Mouse (Mus musculus) MEL (cell line): Measurements from ENCODE around the gene Fance. TPM values are rescaled to one million over a fixed set of nuclear protein-coding genes. Genes with fewer than 3 reads are reported as not detected.

Source experiments
- DNase-seq: peaks from one replicate; pipeline ENCODE4 v3.0.0; 2011; ENCODE audit warnings: low read depth, low spot score
- H3K27ac ChIP-seq: 2 replicates; pipeline ENCODE4 v1.5.1; 2012; ENCODE audit warnings: low read depth, mild to moderate bottlenecking, control low read depth, low read length, moderate library complexity; ENCODE audit not compliant: control insufficient read depth
- H3K27me3 ChIP-seq, 2 experiments: fragments of 150-350 bp in 1 of 2; sonication (generic) in 1 of 2; 2 replicates each; pipeline ENCODE4 v1.6.1; 2012; ENCODE audit warnings: low read length in 2 of 2, mild to moderate bottlenecking in 2 of 2, improper control_type of control experiment in 1 of 2, moderate library complexity in 1 of 2; ENCODE audit not compliant: insufficient read depth in 2 of 2, control insufficient read depth in 1 of 2
- H3K36me3 ChIP-seq, 2 experiments: 2 replicates each; pipeline ENCODE4 v1.6.1; 2012 to 2014; ENCODE audit warnings: low read length in 2 of 2, improper control_type of control experiment in 1 of 2, inconsistent platforms in 1 of 2, mild to moderate bottlenecking in 1 of 2; ENCODE audit not compliant: insufficient read depth in 2 of 2, control insufficient read depth in 1 of 2
- H3K4me1 ChIP-seq, 2 experiments: fragments of 150-350 bp in 1 of 2; sonication (generic) in 1 of 2; 2 replicates each; pipeline ENCODE4 v1.6.1; 2012; ENCODE audit warnings: low read length in 2 of 2, improper control_type of control experiment in 1 of 2, mild to moderate bottlenecking in 1 of 2; ENCODE audit not compliant: insufficient read depth in 2 of 2, control insufficient read depth in 1 of 2
- H3K4me3 ChIP-seq, 2 experiments: fragments of 150-350 bp in 1 of 2; sonication (generic) in 1 of 2; 2 replicates each; pipeline ENCODE4 v1.5.1; 2012; ENCODE audit warnings: low read depth in 2 of 2, low read length in 2 of 2, mild to moderate bottlenecking in 2 of 2, moderate library complexity in 2 of 2, control low read depth in 1 of 2, improper control_type of control experiment in 1 of 2; ENCODE audit not compliant: control insufficient read depth in 1 of 2, insufficient read depth in 1 of 2
- H3K79me2 ChIP-seq: 2 replicates; pipeline ENCODE4 v1.6.1; 2012; ENCODE audit warnings: mild to moderate bottlenecking, low read length, moderate library complexity; ENCODE audit not compliant: control insufficient read depth, poor library complexity, insufficient read depth
- H3K9ac ChIP-seq: 2 replicates; pipeline ENCODE4 v1.6.1; 2012; ENCODE audit warnings: low read depth, mild to moderate bottlenecking, control low read depth, low read length, moderate library complexity; ENCODE audit not compliant: control insufficient read depth, poor library complexity, severe bottlenecking
- H3K9me3 ChIP-seq: fragments of 150-350 bp; sonication (generic); replicated peaks from 2 replicates; pipeline ENCODE4 v1.6.1; 2012; ENCODE audit warnings: mild to moderate bottlenecking, low read length, improper control_type of control experiment, moderate library complexity; ENCODE audit not compliant: insufficient read depth
- CHD1 ChIP-seq: IDR thresholded peaks from 2 replicates; pipeline ENCODE4 v1.6.1; 2012; ENCODE audit warnings: low read depth, mild to moderate bottlenecking, inconsistent platforms, low read length, improper control_type of control experiment
- CHD2 ChIP-seq: IDR thresholded peaks from 2 replicates; pipeline ENCODE4 v1.6.1; 2011; ENCODE audit warnings: low read length, improper control_type of control experiment
- CTCF ChIP-seq, 3 experiments: IDR thresholded peaks in 2 of 3; conservative IDR thresholded peaks in 1 of 3; 2 replicates each; pipeline ENCODE4 v1.5.1; 2011 to 2012; ENCODE audit warnings: low read length in 3 of 3, low read depth in 2 of 3, mild to moderate bottlenecking in 2 of 3, improper control_type of control experiment in 1 of 3, inconsistent platforms in 1 of 3, mixed read lengths in 1 of 3, moderate library complexity in 1 of 3; ENCODE audit not compliant: control insufficient read depth in 1 of 3, insufficient read depth in 1 of 3, poor library complexity in 1 of 3, severe bottlenecking in 1 of 3
- ELF1 ChIP-seq: IDR thresholded peaks from 2 replicates; pipeline ENCODE4 v1.6.1; 2014; ENCODE audit warnings: low read depth, mild to moderate bottlenecking, inconsistent platforms, low read length, improper control_type of control experiment, moderate library complexity
- GABPA ChIP-seq: IDR thresholded peaks from 2 replicates; pipeline ENCODE4 v1.6.1; 2012; ENCODE audit warnings: low read depth, mild to moderate bottlenecking, inconsistent platforms, low read length, improper control_type of control experiment, moderate library complexity
- GATA1 ChIP-seq: IDR thresholded peaks from 2 replicates; pipeline ENCODE4 v1.6.1; 2011; ENCODE audit warnings: low read depth, low read length, improper control_type of control experiment
- HCFC1 ChIP-seq: IDR thresholded peaks from 2 replicates; pipeline ENCODE4 v1.6.1; 2012; ENCODE audit warnings: low read depth, mild to moderate bottlenecking, inconsistent platforms, low read length, improper control_type of control experiment, moderate library complexity
- MAFK ChIP-seq: IDR thresholded peaks from 2 replicates; pipeline ENCODE4 v1.6.1; 2011; ENCODE audit warnings: low read depth, mild to moderate bottlenecking, low read length, improper control_type of control experiment, borderline replicate concordance
- MAX ChIP-seq: IDR thresholded peaks from 2 replicates; pipeline ENCODE4 v1.6.1; 2011; ENCODE audit warnings: low read length, improper control_type of control experiment
- MEF2A ChIP-seq: IDR thresholded peaks from 2 replicates; pipeline ENCODE4 v1.6.1; 2014; ENCODE audit warnings: low read depth, mild to moderate bottlenecking, inconsistent platforms, low read length, improper control_type of control experiment; ENCODE audit not compliant: poor library complexity, insufficient replicate concordance, severe bottlenecking; ENCODE audit errors: extremely low read depth
- MXI1 ChIP-seq: IDR thresholded peaks from 2 replicates; pipeline ENCODE4 v1.6.1; 2011; ENCODE audit warnings: mild to moderate bottlenecking, low read depth, low read length, improper control_type of control experiment
- NRF1 ChIP-seq: IDR thresholded peaks from 2 replicates; pipeline ENCODE4 v1.6.1; 2014; ENCODE audit warnings: low read depth, mild to moderate bottlenecking, inconsistent platforms, low read length, improper control_type of control experiment, moderate library complexity; ENCODE audit not compliant: poor library complexity, insufficient read depth, severe bottlenecking
- POLR2A ChIP-seq, 2 experiments: IDR thresholded peaks; 2 replicates each; pipeline ENCODE4 v1.6.1; 2011 to 2012; ENCODE audit warnings: low read length in 2 of 2, mild to moderate bottlenecking in 2 of 2, control low read depth in 1 of 2, improper control_type of control experiment in 1 of 2, low read depth in 1 of 2, moderate library complexity in 1 of 2; ENCODE audit not compliant: control insufficient read depth in 1 of 2, insufficient read depth in 1 of 2, poor library complexity in 1 of 2
- TAL1 ChIP-seq: IDR thresholded peaks from 2 replicates; pipeline ENCODE4 v1.6.1; 2012; ENCODE audit warnings: mild to moderate bottlenecking, inconsistent platforms, low read length, moderate library complexity, mixed read lengths
- ZMIZ1 ChIP-seq: IDR thresholded peaks from 2 replicates; pipeline ENCODE4 v1.6.1; 2012; ENCODE audit warnings: low read depth, mild to moderate bottlenecking, inconsistent platforms, low read length, improper control_type of control experiment, moderate library complexity
- polyA plus RNA-seq, 2 experiments: library from polyadenylated mRNA; stranded (reverse) in 1 of 2; unstranded in 1 of 2; fragments of >175 nt in 1 of 2; fragments of >200 nt in 1 of 2; gene quantifications; 2 replicates each; pipeline versions ENCODE4 v1.2.1 to v1.2.4; 2012; ENCODE audit warnings: low replicate concordance in 2 of 2, low read depth in 1 of 2; ENCODE audit not compliant: insufficient read length in 2 of 2, insufficient read depth in 1 of 2, missing spikeins in 1 of 2
- total RNA-seq: library from RNA; depleted of rRNA; stranded (reverse); fragments of 300-350 nt; gene quantifications from 2 replicates; pipeline ENCODE4 v1.2.3, GENCODE M21; 2012

Gene Fance
- total and polyA plus RNA-seq, 3 experiments = 51.2 to 382 (median 105) TPM

DNA sequence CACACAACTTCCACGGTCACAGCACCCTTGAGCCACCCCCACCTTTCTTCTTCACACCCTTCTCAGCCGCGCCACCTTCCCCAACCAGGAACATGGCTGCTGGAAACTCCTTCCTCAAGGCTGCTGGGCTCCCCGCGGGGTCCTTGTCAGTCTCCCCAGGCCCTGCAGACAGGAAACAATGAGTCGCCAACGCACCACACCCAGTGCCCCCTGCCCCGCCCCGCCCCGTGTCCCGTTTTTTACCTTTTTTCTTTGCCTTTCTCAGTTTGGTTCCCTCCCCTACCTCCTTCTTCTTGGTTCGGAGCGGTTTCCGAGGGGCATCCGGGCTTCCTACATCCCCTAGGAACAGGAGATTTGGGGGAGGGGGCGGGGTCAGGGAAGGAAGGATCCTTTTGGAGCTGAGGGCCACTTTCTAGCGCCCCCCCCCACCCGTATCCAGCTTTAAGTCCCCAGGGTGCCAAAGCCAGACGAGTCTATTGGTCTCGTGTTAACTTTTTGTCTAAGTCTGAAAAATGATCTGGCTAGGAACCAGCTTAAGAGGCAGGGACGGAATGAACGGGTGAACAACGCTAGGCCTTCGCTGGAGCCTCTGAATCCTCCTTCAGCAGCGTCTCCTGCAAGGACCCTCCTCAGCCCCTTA, 49.5 kb downstream of the Fance start:
- Histone ChIP-seq H3K36me3 (peaks cover 0 to 4% of the 10 kb centered on the region in 2 experiments; a peak in 2 of 4 replicates), H3K27ac (peak overlapping the region; percentile 19; the same call in 1 of the 2 replicates), H3K9me3 (no peaks in the 10 kb centered on the region), H3K9ac (peak overlapping the region; percentile 72), H3K79me2 (no peaks in the 10 kb centered on the region), H3K4me3 (peak overlapping the region; percentile 55 to 61), H3K4me1 (peaks cover 0 to 11% of the 10 kb centered on the region in 2 experiments; a peak in 2 of 4 replicates), H3K27me3 (no peaks in the 10 kb centered on the region)
- TF ChIP-seq POLR2A (IDR thresholded peaks at IDR 0.05; ENCODE audit: control insufficient read depth in 1 of 2, insufficient read depth in 1 of 2, low read depth in 1 of 2, low read length in 2 of 2, poor library complexity in 1 of 2) = 0 out of 4 replicates have a peak, but pooled peaks of 1 of the 2 experiments have one; percentile 29
- TF ChIP-seq TAL1 = no peak
- DNase-seq = peak; percentile 62

- Histone ChIP-seq H3K4me1 (peaks cover 0 to 15% of the 10 kb centered on the region in 2 experiments; a peak in 3 of 4 replicates), H3K4me3 (peak overlapping the region in 1 of 2 experiments; percentile 55; a peak in 1 of 4 replicates), H3K9ac (peak overlapping the region; percentile 72; the same call in 1 of the 2 replicates), H3K27ac (no peak overlapping the region; the same call in 1 of the 2 replicates), H3K27me3 (no peaks in the 10 kb centered on the region)
- TF ChIP-seq HCFC1 = no peak
- no peak for TF ChIP-seq NRF1
- no peak for TF ChIP-seq ELF1
- no peak for TF ChIP-seq ZMIZ1
- TF ChIP-seq CHD2 = no peak
- no peak for TF ChIP-seq MXI1
- TF ChIP-seq, all 39 proteins: peak for 0
- Histone ChIP-seq H3K79me2 (no peaks in the 10 kb centered on the region), H3K9me3 (no peaks in the 10 kb centered on the region), H3K36me3 (peaks cover 0 to 4% of the 10 kb centered on the region in 2 experiments; a peak in 2 of 4 replicates)
- DNase-seq = no peak
Measured at GRCm38 (mm10) chr17:28363507-28363906, 50.2 kb downstream of the Fance start.

DNA sequence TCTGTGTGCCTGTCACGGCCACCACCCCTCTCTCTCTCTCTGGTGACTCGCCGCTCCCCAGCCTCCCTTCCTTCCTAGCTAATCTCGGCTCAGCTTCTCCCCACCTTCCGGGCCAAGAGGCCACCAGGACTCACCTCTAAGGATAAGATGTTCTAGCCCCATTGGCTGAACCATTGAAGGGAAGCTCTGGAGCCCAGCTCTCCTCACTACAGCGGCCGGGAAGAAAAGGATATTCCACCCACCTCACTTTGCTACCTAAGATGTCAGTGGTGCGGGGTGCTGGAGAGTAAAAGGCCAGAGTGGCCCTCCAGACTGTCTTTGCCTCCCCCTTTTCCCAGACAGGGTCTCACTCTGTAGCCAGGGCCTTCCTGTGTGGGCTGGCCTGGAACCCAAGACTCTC, 51.8 kb downstream of the Fance start, which contains the start of gene Tulp1:
TSS of gene Tulp1 (minus strand) at position 101 of the 400 bp plus-strand sequence.
- Histone ChIP-seq H3K79me2 (no peaks in the 10 kb centered on the region), H3K9ac (no peak within 1 kb of the TSS), H3K27me3 (no peaks in the 10 kb centered on the region)

More for the DNA sequence above, 51.8 kb downstream of the Fance start, which contains the start of gene Tulp1:
- peaks cover 0 to 15% of the 10 kb centered on the region in 2 experiments; a peak in 3 of 4 replicates for H3K4me1 ChIP-seq
- no peak within 1 kb of the TSS for H3K27ac ChIP-seq
- no peaks in the 10 kb centered on the region for H3K9me3 ChIP-seq
- H3K36me3 ChIP-seq = peaks cover 0 to 4% of the 10 kb centered on the region in 2 experiments; a peak in 2 of 4 replicates
- H3K4me3 ChIP-seq = no peak within 1 kb of the TSS
- TF ChIP-seq GABPA = no peak
- no peak for TF ChIP-seq TAL1
- TF ChIP-seq MAX = no peak
- TF ChIP-seq CHD1 = no peak
- TF ChIP-seq GATA1 = no peak
- TF ChIP-seq MAFK = no peak
- TF ChIP-seq MEF2A = no peak
- no peak for TF ChIP-seq CTCF (IDR thresholded peaks at IDR 0.05 in 2 of 3, conservative IDR thresholded peaks at IDR 0.05 in 1 of 3; ENCODE audit: control insufficient read depth in 1 of 3, insufficient read depth in 1 of 3, low read depth in 2 of 3, low read length in 3 of 3, poor library complexity in 1 of 3, severe bottlenecking in 1 of 3)
- no peak for DNase-seq
